Mouse (Mus musculus): ENCODE results near the gene Chl1.

DNA sequence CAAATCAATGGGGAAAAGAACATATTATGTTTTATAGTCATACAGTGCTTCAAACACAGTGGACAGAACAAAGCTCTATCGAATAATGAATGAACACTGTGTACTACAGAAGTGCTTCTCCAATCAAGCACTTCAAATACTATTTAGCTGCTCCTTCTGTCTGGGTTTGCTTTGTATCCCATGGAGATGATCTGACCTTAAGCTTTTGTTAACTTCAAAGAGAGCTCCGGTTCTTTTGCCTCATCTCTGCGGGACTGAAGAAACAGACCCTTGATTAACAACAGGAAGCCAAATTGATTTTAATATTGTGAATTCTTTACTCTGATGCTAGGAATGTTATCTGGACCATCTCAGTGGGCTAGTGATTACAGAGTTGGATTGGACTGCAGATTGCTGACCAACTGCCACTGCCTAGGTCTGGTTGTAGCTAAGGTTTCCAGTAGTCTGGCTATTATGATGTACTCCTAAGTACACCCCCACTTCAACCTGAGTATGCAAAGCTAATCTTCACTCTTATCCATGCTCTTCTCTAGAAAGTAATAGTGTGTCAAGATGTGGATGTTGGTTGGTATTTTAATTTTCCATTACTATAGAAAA, 111.8 kb downstream of the Chl1 start:
- no peak for TF ChIP-seq ZKSCAN1 (IDR thresholded peaks at IDR 0.05; ENCODE audit: borderline replicate concordance, low read depth, low read length)
- TF ChIP-seq CTCF (conservative IDR thresholded peaks at IDR 0.05 in 1 of 2, IDR thresholded peaks at IDR 0.05 in 1 of 2; ENCODE audit: low read depth in 2 of 2, low read length in 2 of 2), result no peak
- TF ChIP-seq NELFE (IDR thresholded peaks at IDR 0.05; ENCODE audit: low read depth, low read length), result no peak

All from CH12.LX (cell line).